Mouse (Mus musculus): ENCODE measurements around the gene Crlf2. TPM values are rescaled to one million over a fixed set of nuclear protein-coding genes. Genes with fewer than 3 reads are reported as not detected.

Crlf2 gene
- total RNA-seq, 1 experiment from 2014 or later, result 31.9 TPM

DNA sequence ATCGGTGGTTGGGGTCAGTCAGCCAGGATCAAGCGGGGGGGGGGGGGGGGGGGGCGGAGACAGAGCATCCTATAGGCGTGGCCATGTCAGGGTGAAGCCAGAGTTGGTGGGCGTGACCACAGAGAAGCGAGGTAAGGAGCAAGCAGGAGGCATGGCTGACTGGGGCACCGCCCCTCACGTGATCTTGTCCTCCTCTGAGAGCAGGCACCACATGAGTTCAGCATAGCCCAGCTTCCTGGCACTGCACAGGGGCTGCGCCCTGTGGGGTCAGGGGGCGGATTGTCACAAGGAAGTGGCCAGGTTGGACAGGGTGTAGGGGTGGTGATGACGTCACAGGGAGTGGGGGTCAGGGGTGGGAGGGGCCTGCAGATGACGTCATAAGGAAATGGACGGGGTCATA lies 6.7 kb downstream of the Crlf2 start:
- no peak for ATAC-seq (replicated peaks in 1 of 2; ENCODE audit: insufficient read depth in 1 of 2, low FRiP score in 2 of 2, low TSS enrichment in 1 of 2, low read depth in 1 of 2, poor library complexity in 2 of 2, severe bottlenecking in 2 of 2)

- no peak for ATAC-seq (replicated peaks in 1 of 2; ENCODE audit: insufficient read depth in 1 of 2, low FRiP score in 2 of 2, low TSS enrichment in 1 of 2, low read depth in 1 of 2, poor library complexity in 2 of 2, severe bottlenecking in 2 of 2)
Measured at GRCm38 (mm10) chr5:109551041-109551765, 7.6 kb downstream of the Crlf2 start.

- no peak for ATAC-seq (replicated peaks in 1 of 2; ENCODE audit: insufficient read depth in 1 of 2, low FRiP score in 2 of 2, low TSS enrichment in 1 of 2, low read depth in 1 of 2, poor library complexity in 2 of 2, severe bottlenecking in 2 of 2)
Measured at GRCm38 (mm10) chr5:109550225-109550935, 8.4 kb downstream of the Crlf2 start.

- peak; percentile 70 to 85 for ATAC-seq (replicated peaks in 1 of 2; ENCODE audit: insufficient read depth in 1 of 2, low FRiP score in 2 of 2, low TSS enrichment in 1 of 2, low read depth in 1 of 2, poor library complexity in 2 of 2, severe bottlenecking in 2 of 2)
Measured at GRCm38 (mm10) chr5:109548712-109549111, 10.1 kb downstream of the Crlf2 start.

DNA sequence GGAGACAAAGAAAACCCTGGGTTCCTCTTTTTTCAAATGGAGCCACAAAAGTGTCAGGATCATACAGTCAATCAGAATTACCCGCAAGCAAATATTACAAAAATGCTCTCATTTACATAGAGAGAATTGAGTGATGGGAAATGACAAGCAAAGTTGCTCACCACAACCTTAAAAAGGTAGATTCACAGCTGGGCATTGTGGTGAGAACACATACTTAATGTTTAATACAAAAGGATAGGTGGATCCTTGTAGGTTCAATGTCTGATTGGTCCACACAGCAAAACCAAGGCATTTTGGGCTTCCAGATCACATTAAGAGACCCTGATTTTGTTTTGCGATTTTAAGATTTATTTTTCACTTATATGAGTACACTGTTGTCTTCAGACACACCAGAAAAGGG lies 11.7 kb downstream of the Crlf2 start:
- ATAC-seq (replicated peaks in 1 of 2; ENCODE audit: insufficient read depth in 1 of 2, low FRiP score in 2 of 2, low TSS enrichment in 1 of 2, low read depth in 1 of 2, poor library complexity in 2 of 2, severe bottlenecking in 2 of 2), result no peak

DNA sequence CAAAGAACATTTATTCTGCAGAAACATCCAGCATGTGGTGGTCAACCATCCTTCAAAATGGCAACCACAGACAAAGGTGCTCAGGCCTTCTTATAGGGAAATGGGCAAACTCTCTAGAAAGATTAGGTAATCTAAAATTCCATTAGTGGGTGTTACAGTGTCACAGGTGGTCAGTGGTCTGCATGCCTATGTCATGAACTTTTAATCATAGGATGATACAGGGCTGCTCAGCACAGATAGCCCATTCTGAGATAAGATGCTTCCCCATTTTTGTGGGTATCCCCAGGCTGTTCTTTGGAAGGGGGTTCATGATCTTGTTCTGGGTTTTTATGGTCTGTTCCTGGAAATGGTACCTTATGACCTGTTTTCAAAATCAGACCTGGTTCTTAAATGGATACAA lies 49.1 kb downstream of the Crlf2 start:
- no peak for ATAC-seq (replicated peaks in 1 of 2; ENCODE audit: insufficient read depth in 1 of 2, low FRiP score in 2 of 2, low TSS enrichment in 1 of 2, low read depth in 1 of 2, poor library complexity in 2 of 2, severe bottlenecking in 2 of 2)

- peak; percentile 75 to 80; a peak in 3 of 4 replicates for ATAC-seq (replicated peaks in 1 of 2; ENCODE audit: insufficient read depth in 1 of 2, low FRiP score in 2 of 2, low TSS enrichment in 1 of 2, low read depth in 1 of 2, poor library complexity in 2 of 2, severe bottlenecking in 2 of 2)
Measured at GRCm38 (mm10) chr5:109506729-109507128, 52.1 kb downstream of the Crlf2 start.

Other genes with a start within 250 kb of the Crlf2 start
- not detected in 2 replicates for gene Vmn2r16, start 228.8 kb downstream of the Crlf2 start, total RNA-seq (2017)
- gene Vmn2r17, start 139.3 kb downstream of the Crlf2 start, total RNA-seq (2017), result not detected in 2 replicates
- gene 5430403G16Rik, start 132.0 kb upstream of the Crlf2 start, total RNA-seq (2017), result 3.7 and 3.8 TPM in 2 replicates
- gene 4930522L14Rik, start 192.9 kb upstream of the Crlf2 start, total RNA-seq (2017), result 15.6 and 25.7 TPM in 2 replicates